Mouse (Mus musculus): Measurements from ENCODE around the gene Bpi.

Gene Bpi

GRCm38 (mm10) chr2:158258005-158258418, at the start of gene Bpi:
Gene Bpi (plus strand): TSS chr2:158258094.
- no peak for DNase-seq (ENCODE audit: low read depth, low spot score)

GRCm38 (mm10) chr2:158209776-158210175, 48.1 kb upstream of the Bpi start:
- no peak for DNase-seq (ENCODE audit: low read depth, low spot score)

- DNase-seq (ENCODE audit: low read depth, low spot score), result no peak
These were observed 47.4 kb upstream of the Bpi start for GRCm38 (mm10) chr2:158210503-158210902.

- DNase-seq (ENCODE audit: low read depth, low spot score), result no peak
These were observed 46.9 kb upstream of the Bpi start for GRCm38 (mm10) chr2:158210958-158211357.

- DNase-seq (ENCODE audit: low read depth, low spot score), result no peak
These were observed 46.0 kb upstream of the Bpi start for GRCm38 (mm10) chr2:158211764-158212471.

GRCm38 (mm10) chr2:158215283-158216117, 42.4 kb upstream of the Bpi start:
- no peak for DNase-seq (ENCODE audit: low read depth, low spot score)

GRCm38 (mm10) chr2:158216510-158216909, 41.4 kb upstream of the Bpi start:
- no peak for DNase-seq (ENCODE audit: low read depth, low spot score)

GRCm38 (mm10) chr2:158219562-158219961, 38.3 kb upstream of the Bpi start:
- no peak for DNase-seq (ENCODE audit: low read depth, low spot score)

- no peak for DNase-seq (ENCODE audit: low read depth, low spot score)
These were observed 36.3 kb upstream of the Bpi start for GRCm38 (mm10) chr2:158221446-158222084.

- DNase-seq (ENCODE audit: low read depth, low spot score), result no peak
These were observed 35.2 kb upstream of the Bpi start for GRCm38 (mm10) chr2:158222664-158223063.

GRCm38 (mm10) chr2:158223497-158223896, 34.4 kb upstream of the Bpi start:
- DNase-seq (ENCODE audit: low read depth, low spot score), result no peak

- DNase-seq (ENCODE audit: low read depth, low spot score), result no peak
These were observed 32.6 kb upstream of the Bpi start for GRCm38 (mm10) chr2:158225301-158225700.

- DNase-seq (ENCODE audit: low read depth, low spot score), result no peak
These were observed 29.0 kb upstream of the Bpi start, which contains the start of gene D630003M21Rik for GRCm38 (mm10) chr2:158228670-158229502. Gene D630003M21Rik (minus strand): TSS chr2:158229222.

- no peak for DNase-seq (ENCODE audit: low read depth, low spot score)
These were observed 28.4 kb upstream of the Bpi start for GRCm38 (mm10) chr2:158229503-158229892.

- no peak for DNase-seq (ENCODE audit: low read depth, low spot score)
These were observed 27.3 kb upstream of the Bpi start for GRCm38 (mm10) chr2:158230617-158231016.

GRCm38 (mm10) chr2:158231071-158231470, 26.8 kb upstream of the Bpi start:
- no peak for DNase-seq (ENCODE audit: low read depth, low spot score)

GRCm38 (mm10) chr2:158232414-158232813, 25.5 kb upstream of the Bpi start:
- DNase-seq (ENCODE audit: low read depth, low spot score), result no peak

GRCm38 (mm10) chr2:158233106-158233505, 24.8 kb upstream of the Bpi start:
- DNase-seq (ENCODE audit: low read depth, low spot score), result no peak

GRCm38 (mm10) chr2:158236698-158237097, 21.2 kb upstream of the Bpi start:
- DNase-seq (ENCODE audit: low read depth, low spot score), result no peak

GRCm38 (mm10) chr2:158238101-158238500, 19.8 kb upstream of the Bpi start:
- no peak for DNase-seq (ENCODE audit: low read depth, low spot score)

GRCm38 (mm10) chr2:158241126-158241738, 16.7 kb upstream of the Bpi start:
- no peak for DNase-seq (ENCODE audit: low read depth, low spot score)

All from WW6 (cell line).